Mouse (Mus musculus) olfactory bulb, adult 2 months (tissue): ENCODE data around the gene Gm20547. TPM values are rescaled to one million over a fixed set of nuclear protein-coding genes. Genes with fewer than 3 reads are reported as not detected.
"Not testable (repeated sequence)": the region's sequence is repeated elsewhere in the genome, so short reads cannot be mapped to it uniquely, and the experiment has no call there.

Source experiments
- H3K27ac ChIP-seq: fragments of 200-500 bp; 2 replicates; pipeline ENCODE4 v1.5.1; 2012; ENCODE audit warnings: low read depth, low read length; ENCODE audit not compliant: insufficient read depth
- H3K4me1 ChIP-seq: fragments of 200-500 bp; 2 replicates; pipeline ENCODE4 v1.6.1; 2012; ENCODE audit warnings: low read length; ENCODE audit not compliant: control insufficient read depth, insufficient read depth
- H3K4me3 ChIP-seq: fragments of 200-500 bp; 2 replicates; pipeline ENCODE4 v1.5.1; 2012; ENCODE audit warnings: mild to moderate bottlenecking, low read depth, low read length, moderate library complexity; ENCODE audit not compliant: insufficient read depth
- CTCF ChIP-seq: fragments of 200-500 bp; IDR thresholded peaks from 2 replicates; pipeline ENCODE4 v1.5.1; 2012; ENCODE audit warnings: low read depth, mild to moderate bottlenecking, low read length, moderate library complexity; ENCODE audit not compliant: insufficient read depth
- POLR2A ChIP-seq: fragments of 200-500 bp; IDR thresholded peaks from 2 replicates; pipeline ENCODE4 v1.6.1; 2012; ENCODE audit warnings: mild to moderate bottlenecking, low read depth, low read length, moderate library complexity; ENCODE audit not compliant: insufficient read depth
- WGBS: fragments of 180-500 bp; shearing (Covaris S2); methylation state at CpG from one replicate; pipeline ENCODE4 v1.1.7; 2018; 5-methylcytosine and 5-hydroxymethylcytosine counted together
- polyA plus RNA-seq: library from polyadenylated mRNA; stranded (reverse); fragments of >200 nt; gene quantifications from 2 replicates; pipeline ENCODE4 v1.2.4, GENCODE M21; 2012; ENCODE audit warnings: low replicate concordance; ENCODE audit not compliant: missing spikeins, insufficient read depth, insufficient read length

The Gm20547 gene
- polyA plus RNA-seq, 1 experiment, result not detected

GRCm38 (mm10) chr17:34813747-34814146 is 68.1 kb downstream of the Gm20547 start:
- not testable (repeated sequence) for H3K4me3 ChIP-seq, H3K27ac ChIP-seq, H3K4me1 ChIP-seq
- peak; percentile 71 for TF ChIP-seq CTCF
- 66% methylated on average over 12 of the region's 12 CpGs for WGBS

GRCm38 (mm10) chr17:34811275-34811674 is 70.6 kb downstream of the Gm20547 start:
- no peak overlapping the region for H3K27ac ChIP-seq
- H3K4me3 ChIP-seq, result no peak overlapping the region
- no peaks in the 10 kb centered on the region for H3K4me1 ChIP-seq
- whole genome bisulfite sequencing, result 78% methylated on average over 15 of the region's 15 CpGs
- no peak for TF ChIP-seq CTCF
- no peak for TF ChIP-seq POLR2A

- WGBS, result 88% methylated on average over 8 of the region's 8 CpGs
- not testable (repeated sequence) for H3K4me1 ChIP-seq, H3K27ac ChIP-seq, H3K4me3 ChIP-seq
Measured at GRCm38 (mm10) chr17:34810811-34811210, 71.0 kb downstream of the Gm20547 start.

- not testable (repeated sequence) for H3K4me1 ChIP-seq, H3K4me3 ChIP-seq, H3K27ac ChIP-seq
- 90% methylated on average over 5 of the region's 5 CpGs for WGBS
Measured at GRCm38 (mm10) chr17:34810411-34810810, 71.4 kb downstream of the Gm20547 start.

- no peak overlapping the region for H3K27ac ChIP-seq
- H3K4me1 ChIP-seq, result no peaks in the 10 kb centered on the region
- no peak overlapping the region for H3K4me3 ChIP-seq
- TF ChIP-seq POLR2A, result no peak
- TF ChIP-seq CTCF, result no peak
- WGBS, result 86% methylated on average over 6 of the region's 6 CpGs
Measured at GRCm38 (mm10) chr17:34808599-34809205, 73.1 kb downstream of the Gm20547 start.

GRCm38 (mm10) chr17:34807176-34807575 is 74.7 kb downstream of the Gm20547 start:
- H3K27ac ChIP-seq, result no peak overlapping the region
- TF ChIP-seq POLR2A (no peak), CTCF (no peak)
- WGBS, result 69% methylated on average over 3 of the region's 3 CpGs
- no peak overlapping the region for H3K4me3 ChIP-seq
- H3K4me1 ChIP-seq, result no peaks in the 10 kb centered on the region

Other genes starting within 250 kb of the Gm20547 start
- gene Fkbpl, start 237.3 kb downstream of the Gm20547 start, polyA plus RNA-seq, result not detected in 2 replicates
- not detected in 2 replicates for gene Atf6b, start 234.9 kb downstream of the Gm20547 start, polyA plus RNA-seq
- gene Tnxb, start 211.5 kb downstream of the Gm20547 start, polyA plus RNA-seq, result not detected in 2 replicates
- gene C4b, start 138.2 kb downstream of the Gm20547 start, polyA plus RNA-seq, result not detected in 2 replicates
- not detected in 2 replicates for gene Cyp21a1, start 77.5 kb downstream of the Gm20547 start, polyA plus RNA-seq
- gene Stk19, start 45.1 kb downstream of the Gm20547 start, polyA plus RNA-seq, result not detected in 2 replicates
- not detected in 2 replicates for gene Dxo, start 45.0 kb downstream of the Gm20547 start, polyA plus RNA-seq
- not detected in 2 replicates for gene Skiv2l, start 31.8 kb downstream of the Gm20547 start, polyA plus RNA-seq
- gene Nelfe, start 31.7 kb downstream of the Gm20547 start, polyA plus RNA-seq, result not detected in 2 replicates
- gene Cfb, start 19.5 kb downstream of the Gm20547 start, polyA plus RNA-seq, result not detected in 2 replicates
- gene Zbtb12, start 2.6 kb downstream of the Gm20547 start, polyA plus RNA-seq, result not detected in 2 replicates
- not detected in 2 replicates for gene C2, start 16.2 kb upstream of the Gm20547 start, polyA plus RNA-seq
- 130 TPM in 1 of 2 replicates, not detected in the other for gene Ehmt2, start 16.4 kb upstream of the Gm20547 start, polyA plus RNA-seq
- gene Slc44a4, start 32.4 kb upstream of the Gm20547 start, polyA plus RNA-seq, result not detected in 2 replicates
- gene Neu1, start 49.2 kb upstream of the Gm20547 start, polyA plus RNA-seq, result not detected in 2 replicates
- gene Hspa1b, start 77.2 kb upstream of the Gm20547 start, polyA plus RNA-seq, result not detected in 2 replicates
- not detected in 2 replicates for gene Gm20481, start 87.9 kb upstream of the Gm20547 start, polyA plus RNA-seq
- gene Hspa1a, start 90.1 kb upstream of the Gm20547 start, polyA plus RNA-seq, result not detected in 2 replicates
- not detected in 2 replicates for gene Hspa1l, start 90.7 kb upstream of the Gm20547 start, polyA plus RNA-seq
- gene Lsm2, start 99.8 kb upstream of the Gm20547 start, polyA plus RNA-seq, result not detected in 2 replicates
- not detected in 2 replicates for gene Vars, start 118.9 kb upstream of the Gm20547 start, polyA plus RNA-seq
- gene Vwa7, start 134.5 kb upstream of the Gm20547 start, polyA plus RNA-seq, result not detected in 2 replicates
- gene Sapcd1, start 146.0 kb upstream of the Gm20547 start, polyA plus RNA-seq, result not detected in 2 replicates
- not detected in 2 replicates for gene Msh5, start 164.7 kb upstream of the Gm20547 start, polyA plus RNA-seq
- not detected in 2 replicates for gene Clic1, start 167.9 kb upstream of the Gm20547 start, polyA plus RNA-seq
- gene Ddah2, start 177.0 kb upstream of the Gm20547 start, polyA plus RNA-seq, result not detected in 2 replicates
- gene Ly6g6c, start 183.3 kb upstream of the Gm20547 start, polyA plus RNA-seq, result not detected in 2 replicates
- not detected in 2 replicates for gene Mpig6b, start 184.1 kb upstream of the Gm20547 start, polyA plus RNA-seq
- gene Ly6g6e, start 194.9 kb upstream of the Gm20547 start, polyA plus RNA-seq, result not detected in 2 replicates
- gene Ly6g6d, start 196.0 kb upstream of the Gm20547 start, polyA plus RNA-seq, result not detected in 2 replicates
- not detected in 2 replicates for gene Ly6g6f, start 203.6 kb upstream of the Gm20547 start, polyA plus RNA-seq
- not detected in 2 replicates for gene Abhd16a, start 207.2 kb upstream of the Gm20547 start, polyA plus RNA-seq
- not detected in 2 replicates for gene Ly6g5c, start 226.2 kb upstream of the Gm20547 start, polyA plus RNA-seq
- gene Ly6g5b, start 233.4 kb upstream of the Gm20547 start, polyA plus RNA-seq, result not detected in 2 replicates
- gene Gpank1, start 239.4 kb upstream of the Gm20547 start, polyA plus RNA-seq, result not detected in 2 replicates
- not detected in 2 replicates for gene Csnk2b, start 240.0 kb upstream of the Gm20547 start, polyA plus RNA-seq
- not detected in 2 replicates for gene D17H6S53E, start 244.3 kb upstream of the Gm20547 start, polyA plus RNA-seq